ENCODE assay signal across 8 mouse cellular contexts in genomic region chr11:98981289-98981996, GRCm38 (mm10). TPM values are rescaled to one million over a fixed set of nuclear protein-coding genes. Genes with fewer than 3 reads are reported as not detected.
DNase-seq lines count a peak whose midpoint lies in the region; ATAC-seq and TF ChIP-seq lines count a peak whose summit lies in the region.

No protein-coding gene starts in this region.

- 32% methylated on average over 20 of the region's 20 CpGs for whole genome bisulfite sequencing in liver, adult 2 months
- 33% methylated on average over 20 of the region's 20 CpGs for WGBS in forebrain, embryonic 11.5 days
- 30% methylated on average over 20 of the region's 20 CpGs for WGBS in kidney, embryonic 16.5 days
- WGBS in neural tube, embryonic 12.5 days = 35% methylated on average over 20 of the region's 20 CpGs

- peak overlapping the region; percentile 88 for H3K4me2 ChIP-seq in forebrain, embryonic 11.5 days (ENCODE audit: low read depth, low read length, severe bottlenecking)
- peak overlapping the region; percentile 98 for H3K4me2 ChIP-seq in kidney, embryonic 16.5 days (replicated peaks; ENCODE audit: low read depth, low read length)
- peak overlapping the region; percentile 90 for H3K4me2 ChIP-seq in neural tube, embryonic 12.5 days (replicated peaks)

- ATAC-seq in forebrain, embryonic 11.5 days (replicated peaks; ENCODE audit: low FRiP score) = no peak
- ATAC-seq in kidney, embryonic 16.5 days (ENCODE audit: low FRiP score, low TSS enrichment) = peak; percentile 39; the same call in 1 of the 2 replicates
- peak; percentile 41 for ATAC-seq in neural tube, embryonic 12.5 days (ENCODE audit: low FRiP score, low read depth)

- H3K9me3 ChIP-seq in forebrain, embryonic 11.5 days (ENCODE audit: control insufficient read depth, low read length) = no peaks in the 10 kb centered on the region
- no peaks in the 10 kb centered on the region for H3K9me3 ChIP-seq in kidney, embryonic 16.5 days (ENCODE audit: low read length)
- H3K9me3 ChIP-seq in neural tube, embryonic 12.5 days = no peaks in the 10 kb centered on the region

- DNase-seq in liver, adult 2 months (ENCODE audit: extremely low read depth, low read depth, low spot score) = peak; percentile 43
- DNase-seq in liver = no peak
- DNase-seq in forebrain, embryonic 11.5 days (ENCODE audit: low spot score) = no peak
- DNase-seq in layer of hippocampus, adult 9-11 months = no peak
- no peak for DNase-seq in layer of hippocampus, adult 18-20 months (ENCODE audit: low spot score in 2 of 2)
- DNase-seq in lung, adult 18-20 months = no peak

- H3K4me1 ChIP-seq in liver, adult 2 months (ENCODE audit: control insufficient read depth, insufficient read depth, low read length) = 0 out of 2 replicates have a peak, but pooled peaks cover 2% of the 10 kb centered on the region
- H3K4me1 ChIP-seq in forebrain, embryonic 11.5 days (replicated peaks; ENCODE audit: control insufficient read depth, insufficient read depth, low read length) = no peaks in the 10 kb centered on the region; the same call in 1 of the 2 replicates
- peaks cover 22% of the 10 kb centered on the region for H3K4me1 ChIP-seq in kidney, embryonic 16.5 days (ENCODE audit: insufficient read depth, low read length)
- peaks cover 35% of the 10 kb centered on the region for H3K4me1 ChIP-seq in neural tube, embryonic 12.5 days

- no peak for TF ChIP-seq POLR2A in liver, adult 2 months (IDR thresholded peaks at IDR 0.05; ENCODE audit: extremely low read depth, insufficient read depth, low read length)

- H3K27me3 ChIP-seq in liver, adult 2 months (ENCODE audit: control insufficient read depth, insufficient read depth, low read length) = 0 out of 2 replicates have a peak, but pooled peaks cover 4% of the 10 kb centered on the region
- H3K27me3 ChIP-seq in forebrain, embryonic 11.5 days (ENCODE audit: control insufficient read depth, insufficient read depth, low read length) = peaks cover 24% of the 10 kb centered on the region
- 0 out of 2 replicates have a peak, but pooled peaks cover 4% of the 10 kb centered on the region for H3K27me3 ChIP-seq in kidney, embryonic 16.5 days (ENCODE audit: insufficient read depth, low read length)
- 0 out of 2 replicates have a peak, but pooled peaks cover 11% of the 10 kb centered on the region for H3K27me3 ChIP-seq in neural tube, embryonic 12.5 days (replicated peaks)

- H3K79me2 ChIP-seq in liver, adult 2 months (ENCODE audit: control insufficient read depth, insufficient read depth, low read length) = no peaks in the 10 kb centered on the region

- no peak for TF ChIP-seq CTCF in liver, adult 2 months (IDR thresholded peaks at IDR 0.05; ENCODE audit: low read depth, low read length)

- H3K4me3 ChIP-seq in liver, adult 2 months (ENCODE audit: insufficient read depth, low read depth, low read length) = peak overlapping the region; percentile 57; the same call in 1 of the 2 replicates
- H3K4me3 ChIP-seq in forebrain, embryonic 11.5 days (ENCODE audit: low read depth, low read length) = peak overlapping the region; percentile 48
- peak overlapping the region; percentile 64 for H3K4me3 ChIP-seq in kidney, embryonic 16.5 days (ENCODE audit: low read length)
- peak overlapping the region; percentile 58 for H3K4me3 ChIP-seq in neural tube, embryonic 12.5 days

- no peak overlapping the region for H3K27ac ChIP-seq in liver, adult 2 months (replicated peaks; ENCODE audit: insufficient read depth, low read depth, low read length)
- 0 out of 2 replicates have a peak overlapping the region, but pooled peaks have one; percentile 41 for H3K27ac ChIP-seq in forebrain, embryonic 11.5 days (ENCODE audit: low read depth, low read length)
- H3K27ac ChIP-seq in kidney, embryonic 16.5 days (ENCODE audit: low read length) = no peak overlapping the region
- peak overlapping the region; percentile 77 for H3K27ac ChIP-seq in neural tube, embryonic 12.5 days

- H3K36me3 ChIP-seq in liver, adult 2 months (ENCODE audit: control insufficient read depth, insufficient read depth, low read length) = no peaks in the 10 kb centered on the region
- H3K36me3 ChIP-seq in forebrain, embryonic 11.5 days (ENCODE audit: control insufficient read depth, insufficient read depth, low read length) = no peaks in the 10 kb centered on the region
- no peaks in the 10 kb centered on the region for H3K36me3 ChIP-seq in kidney, embryonic 16.5 days (ENCODE audit: insufficient read depth, low read length)
- no peaks in the 10 kb centered on the region for H3K36me3 ChIP-seq in neural tube, embryonic 12.5 days

- H3K9ac ChIP-seq in liver, adult 2 months (ENCODE audit: low read depth, low read length) = no peak overlapping the region; the same call in 1 of the 2 replicates
- H3K9ac ChIP-seq in forebrain, embryonic 11.5 days (ENCODE audit: low read length) = peak overlapping the region; percentile 49
- peak overlapping the region; percentile 68 for H3K9ac ChIP-seq in kidney, embryonic 16.5 days (replicated peaks; ENCODE audit: low read length)
- H3K9ac ChIP-seq in neural tube, embryonic 12.5 days = peak overlapping the region; percentile 76

RNA-seq across cellular contexts. Expression of gene Gjd3, which starts 1.4 kb away (rescaled TPM):
- not detected in 2 replicates for total RNA-seq in liver, adult 2 months (2014; rRNA removed)
- 0.11 TPM in 1 of 2 replicates, not detected in the other for polyA plus RNA-seq in liver, adult 2 months (2012; rRNA removed)
- 0.23 TPM in 1 of 2 replicates, not detected in the other for polyA plus RNA-seq in forebrain, embryonic 11.5 days (2014; fragmentation: Nextera tagmentation; extraction: Ambion mirVana)
- 0.59 TPM in 1 of 2 replicates, not detected in the other for polyA plus RNA-seq in kidney, embryonic 16.5 days (2015; fragmentation: Nextera tagmentation; extraction: Ambion mirVana)
- 1.8 and 2.0 TPM in 2 replicates for polyA plus RNA-seq in neural tube, embryonic 12.5 days (2016; fragmentation: Nextera tagmentation; extraction: Ambion mirVana)
- 1 to 10 TPM in 1 of 2 experiments, under 1 TPM in 1; 0.52 to 1.2 TPM for total RNA-seq in layer of hippocampus, adult 18-20 months (2021)

RNA-seq across cellular contexts. Expression of gene Top2a, which starts 42.5 kb away (rescaled TPM):
- total RNA-seq in liver, adult 2 months (2014; rRNA removed) = 1.8 and 4.2 TPM in 2 replicates
- 0.22 and 0.31 TPM in 2 replicates for polyA plus RNA-seq in liver, adult 2 months (2012; rRNA removed)
- polyA plus RNA-seq in forebrain, embryonic 11.5 days (2014; fragmentation: Nextera tagmentation; extraction: Ambion mirVana) = 446 and 476 TPM in 2 replicates
- 213 and 252 TPM in 2 replicates for polyA plus RNA-seq in kidney, embryonic 16.5 days (2015; fragmentation: Nextera tagmentation; extraction: Ambion mirVana)
- 190 and 194 TPM in 2 replicates for polyA plus RNA-seq in neural tube, embryonic 12.5 days (2016; fragmentation: Nextera tagmentation; extraction: Ambion mirVana)
- under 1 TPM; 0.52 to 0.96 TPM for total RNA-seq in layer of hippocampus, adult 18-20 months (2021)

RNA-seq across cellular contexts. Expression of gene Rara, which starts 53.8 kb away (rescaled TPM):
- total RNA-seq in liver, adult 2 months (2014; rRNA removed) = 3.7 and 4.5 TPM in 2 replicates
- polyA plus RNA-seq in liver, adult 2 months (2012; rRNA removed) = 14.1 and 14.6 TPM in 2 replicates
- polyA plus RNA-seq in forebrain, embryonic 11.5 days (2014; fragmentation: Nextera tagmentation; extraction: Ambion mirVana) = 23.3 and 25.2 TPM in 2 replicates
- polyA plus RNA-seq in kidney, embryonic 16.5 days (2015; fragmentation: Nextera tagmentation; extraction: Ambion mirVana) = 31.4 and 32.5 TPM in 2 replicates
- 51.1 and 52.5 TPM in 2 replicates for polyA plus RNA-seq in neural tube, embryonic 12.5 days (2016; fragmentation: Nextera tagmentation; extraction: Ambion mirVana)
- total RNA-seq in layer of hippocampus, adult 18-20 months (2021) = 10 to 100 TPM; 18.3 to 26.6 TPM

RNA-seq across cellular contexts. Expression of gene Igfbp4, which starts 59.6 kb away (rescaled TPM):
- total RNA-seq in liver, adult 2 months (2014; rRNA removed) = 662 and 813 TPM in 2 replicates
- polyA plus RNA-seq in liver, adult 2 months (2012; rRNA removed) = 1,830 and 2,620 TPM in 2 replicates
- 246 and 252 TPM in 2 replicates for polyA plus RNA-seq in forebrain, embryonic 11.5 days (2014; fragmentation: Nextera tagmentation; extraction: Ambion mirVana)
- 771 and 832 TPM in 2 replicates for polyA plus RNA-seq in kidney, embryonic 16.5 days (2015; fragmentation: Nextera tagmentation; extraction: Ambion mirVana)
- 327 and 330 TPM in 2 replicates for polyA plus RNA-seq in neural tube, embryonic 12.5 days (2016; fragmentation: Nextera tagmentation; extraction: Ambion mirVana)
- total RNA-seq in layer of hippocampus, adult 18-20 months (2021) = 10 to 100 TPM; 74.6 to 94.0 TPM

Comparison
In these comparisons a context has a peak if more than half of its experiments do, and no peak if none do; other contexts are left out.
1. H3K27ac ChIP-seq: peak in forebrain, embryonic 11.5 days (single experiment) and neural tube, embryonic 12.5 days (single experiment); none in liver, adult 2 months (single experiment) and kidney, embryonic 16.5 days (single experiment).
2. RNA of gene Top2a, which starts 42.5 kb away (polyA plus RNA-seq): 446 to 476 TPM in forebrain, embryonic 11.5 days, 213 to 252 TPM in kidney, embryonic 16.5 days and 190 to 194 TPM in neural tube, embryonic 12.5 days; 0.22 to 0.31 TPM in liver, adult 2 months; every median in the first group is over 100 times any median in the second.
3. Peak in every context shown above with its lines, with median percentiles within 50 percentile points of each other: H3K4me3 ChIP-seq and H3K4me2 ChIP-seq.